Mouse (Mus musculus) liver, embryonic 11.5 days (tissue): ENCODE results near the gene Ppard. TPM values are rescaled to one million over a fixed set of nuclear protein-coding genes. Genes with fewer than 3 reads are reported as not detected.

Source experiments
- ATAC-seq: fragments of 200-750 bp; cut with Nextera tagmentation; replicated peaks from 2 replicates; pipeline ENCODE4 v1.8.0; 2017; ENCODE audit warnings: moderate number of reproducible peaks, mild to moderate bottlenecking, moderate TSS enrichment, moderate library complexity; ENCODE audit not compliant: low FRiP score
- DNase-seq: peaks from one replicate; pipeline ENCODE4 v3.0.0-alpha.2; 2017; ENCODE audit warnings: low spot score
- H3K27ac ChIP-seq: fragments of 300-500 bp; sonication (generic); 2 replicates; pipeline ENCODE4 v1.5.1; 2014; ENCODE audit warnings: mild to moderate bottlenecking, low read depth, low read length, control low read depth
- H3K27me3 ChIP-seq: fragments of 300-500 bp; sonication (generic); replicated peaks from 2 replicates; pipeline ENCODE4 v1.6.1; 2014; ENCODE audit warnings: low read length, mixed read lengths; ENCODE audit not compliant: control insufficient read depth, insufficient read depth
- H3K36me3 ChIP-seq: fragments of 300-500 bp; sonication (generic); 2 replicates; pipeline ENCODE4 v1.6.1; 2014; ENCODE audit warnings: mild to moderate bottlenecking, low read length, moderate library complexity, mixed read lengths; ENCODE audit not compliant: control insufficient read depth, insufficient read depth
- H3K4me1 ChIP-seq: fragments of 300-500 bp; sonication (generic); replicated peaks from 2 replicates; pipeline ENCODE4 v1.6.1; 2014; ENCODE audit warnings: low read length, mixed read lengths; ENCODE audit not compliant: control insufficient read depth, insufficient read depth
- H3K4me2 ChIP-seq: fragments of 300-500 bp; sonication (generic); 2 replicates; pipeline ENCODE4 v1.6.1; 2014; ENCODE audit warnings: mild to moderate bottlenecking, control low read depth, moderate library complexity
- H3K4me3 ChIP-seq: fragments of 300-500 bp; sonication (generic); 2 replicates; pipeline ENCODE4 v1.5.1; 2014; ENCODE audit warnings: low read depth, low read length, control low read depth
- H3K9ac ChIP-seq: fragments of 300-500 bp; sonication (generic); 2 replicates; pipeline ENCODE4 v1.6.1; 2014; ENCODE audit warnings: low read depth, low read length, control low read depth
- H3K9me3 ChIP-seq: fragments of 300-500 bp; sonication (generic); 2 replicates; pipeline ENCODE4 v1.6.1; 2016; ENCODE audit warnings: low read length, inconsistent platforms, mixed read lengths; ENCODE audit not compliant: control insufficient read depth
- WGBS: fragments of 180-500 bp; shearing (Covaris S2); extraction: QIAGEN DNeasy Blood & Tissue Kit; methylation state at CpG from one replicate; pipeline ENCODE4 v1.1.7; 2014; 5-methylcytosine and 5-hydroxymethylcytosine counted together
- polyA plus RNA-seq: library from polyadenylated mRNA; unstranded; fragments of >200 nt; fragmentation: Nextera tagmentation; extraction: Ambion mirVana; gene quantifications from 2 replicates; pipeline ENCODE4 v1.2.1, GENCODE M21; 2014

Ppard gene
- polyA plus RNA-seq, 1 experiment from 2014 or later: 2.3 TPM

DNA sequence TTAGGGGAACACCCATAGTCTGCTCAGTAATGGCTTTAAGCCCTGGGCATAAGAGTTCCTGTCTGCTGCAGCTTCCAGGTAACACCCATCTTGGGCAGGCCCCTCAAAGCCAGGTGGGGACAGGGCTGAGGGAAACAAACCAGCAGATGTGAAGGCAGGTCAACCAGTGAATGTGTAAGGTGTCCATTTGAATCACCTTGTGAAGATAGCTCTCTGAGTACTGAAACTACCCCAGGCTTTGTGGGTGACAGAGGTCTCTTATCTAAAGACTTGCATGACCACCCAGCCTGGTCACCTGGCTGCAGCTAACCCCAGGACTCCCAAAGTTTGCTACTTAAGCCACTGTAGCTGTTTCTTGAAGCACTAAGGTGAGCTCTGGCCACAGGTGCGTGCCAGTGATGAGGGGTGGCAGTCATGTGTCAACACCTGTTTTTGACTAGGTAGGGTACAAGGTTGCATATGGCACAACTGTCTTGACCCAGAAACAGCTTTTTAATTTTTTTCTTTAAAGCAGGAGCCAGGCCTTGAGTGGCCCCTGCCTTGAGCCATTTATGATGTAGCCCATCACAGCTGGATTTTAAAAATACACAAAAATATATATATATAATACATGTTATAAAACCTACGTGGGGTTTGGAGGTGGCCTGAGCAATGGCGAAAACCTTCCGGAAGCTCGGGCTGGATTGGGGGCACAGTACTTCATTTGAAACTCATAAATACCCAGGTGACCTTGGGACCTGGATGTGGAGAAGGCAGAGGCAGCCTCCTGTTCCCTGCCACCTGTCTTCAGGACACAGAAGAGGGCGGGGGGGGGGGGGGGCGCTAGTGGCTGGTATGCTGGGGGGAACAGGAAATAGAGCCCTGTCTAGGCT is 99.0 kb downstream of the Ppard start:
- ATAC-seq (peak; percentile 4), DNase-seq (peak; percentile 66)
- WGBS: 23% methylated on average over 7 of the region's 7 CpGs
- Histone ChIP-seq H3K9me3 (no peaks in the 10 kb centered on the region), H3K4me3 (peak overlapping the region; percentile 100), H3K36me3 (peaks cover 20% of the 10 kb centered on the region), H3K4me2 (peak overlapping the region; percentile 99), H3K9ac (no peak overlapping the region), H3K27ac (no peak overlapping the region; the same call in none of the 2 replicates), H3K27me3 (no peaks in the 10 kb centered on the region; the same call in 1 of the 2 replicates), H3K4me1 (peaks cover 38% of the 10 kb centered on the region)

DNA sequence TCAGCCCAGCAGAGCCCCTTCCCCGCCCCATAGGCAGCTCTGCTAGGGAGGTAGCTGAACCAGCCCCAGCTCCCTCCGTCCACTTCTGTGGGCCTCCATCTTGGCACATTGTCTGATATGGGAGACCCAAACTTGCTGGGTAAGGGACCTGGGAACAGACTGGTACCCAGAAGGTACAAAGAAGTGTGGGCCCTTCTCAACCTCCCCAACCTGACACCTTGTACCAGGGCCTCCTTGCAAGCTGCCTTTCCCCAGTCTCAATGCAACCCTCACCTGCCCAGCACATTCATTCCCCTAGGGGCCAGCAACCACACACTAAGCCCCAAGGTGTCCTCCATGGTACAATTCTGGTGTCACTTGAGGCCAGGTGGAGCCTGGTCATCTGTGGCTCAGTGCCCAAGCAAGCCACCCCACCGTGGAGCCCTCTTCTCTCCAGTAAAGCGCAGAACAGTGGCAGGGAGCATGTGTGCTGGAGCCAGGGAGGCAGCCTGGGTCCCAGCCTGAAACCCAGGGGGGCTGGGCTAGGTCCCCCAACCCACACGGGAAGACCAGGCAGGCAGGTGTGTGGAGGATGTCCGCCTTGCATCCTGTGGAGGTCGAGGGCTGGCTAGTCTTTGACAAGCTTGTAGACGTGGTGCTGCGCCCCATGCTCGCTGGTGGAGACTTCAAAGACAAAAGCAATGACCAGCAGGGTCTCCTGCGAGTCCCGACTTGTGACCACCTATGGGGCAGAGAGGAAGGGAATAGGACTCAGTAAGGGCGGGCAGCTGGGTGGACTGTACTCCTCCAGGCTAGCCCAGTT is 99.8 kb downstream of the Ppard start:
- ATAC-seq (peak; percentile 39), DNase-seq (peak; percentile 69)
- WGBS: 40% methylated on average over 13 of the region's 13 CpGs
- H3K4me1 ChIP-seq: peaks cover 37% of the 10 kb centered on the region
- H3K4me2 ChIP-seq: no peak overlapping the region
- no peaks in the 10 kb centered on the region for H3K9me3 ChIP-seq
- peaks cover 20% of the 10 kb centered on the region for H3K36me3 ChIP-seq
- no peak overlapping the region for H3K9ac ChIP-seq
- H3K27ac ChIP-seq: no peak overlapping the region; the same call in 1 of the 2 replicates
- H3K27me3 ChIP-seq: no peaks in the 10 kb centered on the region; the same call in 1 of the 2 replicates
- no peak overlapping the region for H3K4me3 ChIP-seq

DNA sequence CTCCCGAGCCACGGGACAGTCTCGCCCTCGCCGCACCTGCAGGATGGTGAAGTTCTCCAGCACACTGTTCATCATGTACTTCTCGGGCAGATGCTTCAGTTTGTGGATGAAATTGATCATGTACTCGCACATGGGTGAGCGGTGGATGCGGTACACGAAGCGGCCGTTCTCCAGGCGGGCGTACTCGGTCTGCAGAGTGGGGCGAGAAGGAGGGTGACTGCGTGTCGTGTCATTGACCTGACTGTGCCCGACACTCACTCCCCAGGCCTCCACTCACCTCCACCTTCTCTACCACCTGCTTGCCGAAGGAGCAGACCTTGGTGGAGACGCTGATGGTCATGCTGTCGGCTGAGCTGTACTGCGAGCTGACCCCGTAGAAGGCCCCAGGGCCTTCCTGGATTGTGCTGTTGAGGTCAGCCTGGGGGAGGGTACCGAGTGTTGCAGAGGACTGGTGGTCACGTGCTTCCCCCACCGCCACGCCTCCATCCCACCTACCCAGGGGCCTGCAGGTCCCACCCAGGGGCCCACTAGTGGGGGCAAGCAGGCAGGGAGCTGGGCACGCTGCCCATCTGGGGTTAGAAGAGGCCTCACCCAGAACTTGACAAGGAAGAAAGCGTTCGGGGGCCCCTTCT is 100.5 kb downstream of the Ppard start:
- DNase-seq (peak; percentile 53), ATAC-seq (no peak)
- Histone ChIP-seq H3K9me3 (no peaks in the 10 kb centered on the region), H3K4me2 (no peak overlapping the region), H3K9ac (no peak overlapping the region), H3K27me3 (no peaks in the 10 kb centered on the region; the same call in 1 of the 2 replicates), H3K27ac (no peak overlapping the region; the same call in 1 of the 2 replicates), H3K4me3 (no peak overlapping the region), H3K36me3 (peaks cover 20% of the 10 kb centered on the region), H3K4me1 (peaks cover 30% of the 10 kb centered on the region)
- WGBS: 50% methylated on average over 31 of the region's 31 CpGs

DNA sequence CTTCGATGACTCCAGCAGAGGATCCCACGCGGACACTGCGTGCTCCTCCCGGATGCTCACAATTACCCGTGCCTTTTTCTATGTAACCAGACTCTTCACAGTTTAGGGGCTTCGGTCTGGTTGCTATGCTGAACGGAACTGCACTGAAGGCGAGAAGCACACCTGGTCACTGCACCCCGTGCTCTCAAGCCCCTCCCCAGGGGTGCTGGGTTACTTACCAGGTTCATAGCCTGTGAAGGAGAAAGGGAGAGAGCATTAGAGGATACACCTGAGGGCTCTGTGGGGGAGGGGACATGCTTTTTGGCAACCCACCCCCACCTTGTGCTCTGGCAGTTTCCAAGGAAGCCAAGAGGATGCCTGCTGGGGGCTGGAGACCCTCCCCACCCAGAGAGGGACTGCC is 102.8 kb downstream of the Ppard start:
- H3K4me1 ChIP-seq: peaks cover 19% of the 10 kb centered on the region
- H3K36me3 ChIP-seq: peaks cover 12% of the 10 kb centered on the region

DNA sequence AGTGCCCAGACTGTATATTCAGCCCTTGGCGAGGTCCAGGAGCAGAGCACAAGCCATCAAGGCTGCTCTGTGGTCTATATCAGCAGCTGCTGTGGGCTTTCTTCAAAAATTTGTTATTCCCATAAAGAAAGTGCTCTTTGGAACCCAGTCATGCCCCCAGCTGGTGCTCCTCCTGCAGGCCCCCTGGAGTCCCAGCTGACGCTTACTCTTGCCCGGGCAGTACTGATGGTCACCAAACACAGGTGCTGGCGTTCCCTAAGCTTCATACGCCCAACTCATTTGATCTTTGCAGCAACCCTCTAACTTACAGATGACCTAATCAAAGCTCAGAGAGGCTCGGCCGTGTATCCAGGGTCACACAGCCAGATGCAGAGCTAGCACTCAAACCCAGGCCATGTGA is 105.0 kb downstream of the Ppard start:
- 91% methylated on average over 7 of the region's 7 CpGs for WGBS
- Histone ChIP-seq H3K9ac (no peak overlapping the region), H3K4me2 (no peak overlapping the region), H3K27me3 (no peaks in the 10 kb centered on the region; the same call in 1 of the 2 replicates), H3K4me3 (no peak overlapping the region), H3K27ac (no peak overlapping the region), H3K36me3 (peaks cover 7% of the 10 kb centered on the region; the same call in 1 of the 2 replicates), H3K4me1 (peaks cover 26% of the 10 kb centered on the region), H3K9me3 (no peaks in the 10 kb centered on the region)
- DNase-seq (no peak), ATAC-seq (no peak)

More for the DNA sequence above, 102.8 kb downstream of the Ppard start:
- Histone ChIP-seq H3K4me3 (no peak overlapping the region), H3K4me2 (no peak overlapping the region; the same call in 1 of the 2 replicates), H3K27ac (no peak overlapping the region), H3K27me3 (no peaks in the 10 kb centered on the region; the same call in 1 of the 2 replicates), H3K9me3 (no peaks in the 10 kb centered on the region), H3K9ac (no peak overlapping the region)
- ATAC-seq (no peak), DNase-seq (no peak)
- 75% methylated on average over 10 of the region's 10 CpGs for WGBS

DNA sequence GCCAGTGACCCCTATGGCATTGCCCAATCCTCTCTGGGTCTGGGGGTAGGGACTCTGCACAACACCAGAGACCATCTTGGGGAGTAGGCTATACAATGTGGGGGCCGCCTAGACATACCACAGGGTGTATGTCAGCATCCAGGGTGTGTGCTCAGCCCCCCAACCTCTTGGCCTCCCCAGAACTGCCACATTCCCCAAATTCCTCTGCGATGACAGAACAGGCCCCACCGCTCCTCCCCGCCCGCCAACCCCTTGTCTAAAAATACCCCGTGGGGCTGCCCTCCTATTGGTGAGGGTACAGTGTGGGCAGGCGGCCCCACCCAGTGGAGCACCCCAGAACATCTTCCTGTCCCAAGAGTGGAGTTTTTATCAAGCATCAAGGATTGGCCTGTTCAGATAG is 108.1 kb downstream of the Ppard start:
- peak overlapping the region; percentile 45 for H3K4me2 ChIP-seq
- H3K4me3 ChIP-seq: no peak overlapping the region
- H3K36me3 ChIP-seq: peaks cover 7% of the 10 kb centered on the region; the same call in 1 of the 2 replicates
- no peak overlapping the region for H3K9ac ChIP-seq
- H3K4me1 ChIP-seq: peaks cover 34% of the 10 kb centered on the region
- ATAC-seq (no peak), DNase-seq (no peak)
- H3K27ac ChIP-seq: no peak overlapping the region
- H3K27me3 ChIP-seq: no peaks in the 10 kb centered on the region; the same call in none of the 2 replicates
- no peaks in the 10 kb centered on the region for H3K9me3 ChIP-seq
- WGBS: 66% methylated on average over 7 of the region's 7 CpGs

DNA sequence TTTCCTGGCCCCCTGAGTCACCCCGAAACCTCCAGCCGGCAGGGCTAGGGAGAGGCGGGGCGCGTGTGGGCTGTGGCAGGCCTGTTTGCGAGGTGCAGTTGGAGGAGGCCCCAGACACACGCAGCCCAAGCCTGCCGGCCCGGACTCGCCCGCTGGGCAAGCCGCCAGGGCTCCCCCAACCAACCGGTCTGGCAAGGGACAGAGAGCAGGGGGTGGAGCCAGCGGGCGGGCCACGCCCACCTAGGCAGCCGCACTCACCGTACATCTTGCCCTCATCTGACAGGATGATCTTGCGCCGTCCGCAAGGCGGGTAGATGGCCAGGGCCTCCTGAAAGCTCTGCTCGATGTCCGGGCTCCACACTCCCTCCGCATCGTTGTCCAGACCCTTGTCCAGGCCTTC is 108.6 kb downstream of the Ppard start:
- H3K27ac ChIP-seq: 0 out of 2 replicates have a peak overlapping the region, but pooled peaks have one; percentile 29
- H3K9ac ChIP-seq: no peak overlapping the region
- peak; percentile 79 for DNase-seq
- WGBS: 13% methylated on average over 26 of the region's 26 CpGs
- H3K36me3 ChIP-seq: peaks cover 7% of the 10 kb centered on the region; the same call in 1 of the 2 replicates
- peak overlapping the region; percentile 45 for H3K4me2 ChIP-seq
- H3K9me3 ChIP-seq: no peaks in the 10 kb centered on the region
- ATAC-seq: peak; percentile 60
- no peak overlapping the region for H3K4me3 ChIP-seq
- H3K4me1 ChIP-seq: peaks cover 39% of the 10 kb centered on the region
- no peaks in the 10 kb centered on the region; the same call in none of the 2 replicates for H3K27me3 ChIP-seq

DNA sequence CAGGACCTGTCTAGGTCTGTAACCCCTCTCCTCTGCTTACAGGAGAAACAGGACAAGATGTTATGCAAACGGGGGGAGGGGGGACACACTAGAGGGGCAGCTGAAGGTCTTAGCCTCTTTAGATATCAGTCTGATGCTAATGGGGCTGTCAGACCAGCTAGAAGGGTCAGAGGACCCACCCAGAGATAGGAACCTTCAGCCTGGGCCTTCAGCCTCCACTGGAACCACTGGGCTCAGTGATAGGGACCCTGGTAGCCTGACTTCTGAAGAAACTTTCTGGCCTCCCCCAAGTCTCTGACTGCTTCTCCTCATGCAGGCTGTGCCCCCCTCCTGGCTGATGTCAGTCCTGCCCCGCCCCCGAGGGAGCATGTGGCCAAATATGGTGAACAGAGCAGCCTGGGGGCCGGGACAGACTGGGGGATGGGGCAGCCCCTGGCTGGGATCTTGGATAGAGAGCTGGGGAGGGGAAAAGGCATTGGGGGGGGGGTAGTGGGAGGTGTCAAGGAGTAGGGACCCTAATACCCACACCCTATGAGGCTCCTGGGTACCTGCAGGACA is 111.6 kb downstream of the Ppard start:
- DNase-seq: no peak
- ATAC-seq: no peak
- peaks cover 59% of the 10 kb centered on the region for H3K4me1 ChIP-seq
- no peak overlapping the region for H3K9ac ChIP-seq
- H3K4me2 ChIP-seq: no peak overlapping the region
- no peak overlapping the region for H3K27ac ChIP-seq
- H3K4me3 ChIP-seq: no peak overlapping the region
- H3K27me3 ChIP-seq: peaks cover 14% of the 10 kb centered on the region
- WGBS: 36% methylated on average over 4 of the region's 4 CpGs
- peaks cover 7% of the 10 kb centered on the region; the same call in 1 of the 2 replicates for H3K36me3 ChIP-seq
- no peaks in the 10 kb centered on the region for H3K9me3 ChIP-seq
